Comparison of ENCODE assay signal across 9 mouse cellular contexts in the genomic region with DNA sequence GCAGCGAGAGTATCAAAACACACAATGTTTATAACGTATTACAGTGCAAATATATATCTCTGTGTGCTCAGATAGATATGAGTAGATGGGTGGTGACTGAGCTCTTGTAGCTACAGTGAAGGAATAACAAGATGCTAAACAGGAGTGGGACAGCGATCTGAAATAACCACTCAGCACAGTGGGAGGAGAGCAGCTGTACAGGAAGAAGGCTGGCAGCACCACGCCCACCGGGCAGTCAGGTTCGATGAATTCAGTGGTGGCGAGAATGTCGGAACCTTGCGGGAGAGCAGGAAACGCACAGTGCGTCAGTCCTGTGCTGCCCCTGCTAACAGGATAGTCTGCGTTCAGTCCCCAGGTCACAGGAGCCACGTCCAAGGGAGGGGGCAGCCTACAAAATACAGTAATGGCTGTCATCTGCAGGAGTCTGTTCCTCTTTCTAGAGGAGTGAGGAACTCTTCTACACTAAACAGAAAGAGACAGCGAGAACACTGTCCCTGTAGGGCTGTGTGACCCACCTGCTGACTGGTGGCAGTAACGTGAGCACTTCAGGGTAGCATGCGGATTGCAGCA. TPM values are rescaled to one million over a fixed set of nuclear protein-coding genes. Genes with fewer than 3 reads are reported as not detected.
DNase-seq lines count a peak whose midpoint lies in the region; ATAC-seq lines count a peak whose summit lies in the region.
"Had no signal": no experiment of that assay in that cellular context is flagged by ENCODE, and none has a peak within 500 bp of the region (broad histone marks: within the 10 kb centered on the region; RNA-seq: fewer than 3 reads in every experiment).

No protein-coding gene starts in this region.

- peak; percentile 16 for DNase-seq in lung, postnatal 14 days
- no peak for DNase-seq in lung, postnatal 25 days (ENCODE audit: low spot score)
- peak; percentile 30 to 61 for DNase-seq in monocyte, adult 2 months (ENCODE audit: low read depth in 1 of 2, low spot score in 2 of 2)
- DNase-seq in thymus, postnatal 25 days = peak; percentile 57
- no peak for DNase-seq in layer of hippocampus, postnatal 10 days (ENCODE audit: low spot score in 2 of 2)
- no peak for DNase-seq in adrenal gland, adult (ENCODE audit: inconsistent age in 2 of 2, low spot score in 1 of 2)
- DNase-seq in urinary bladder, adult 2 months (ENCODE audit: low spot score) = no peak

- ATAC-seq in granulocyte monocyte progenitor cell, adult 5-6 weeks (replicated peaks; ENCODE audit: poor library complexity, severe bottlenecking) = peak; percentile 80
- ATAC-seq: Patski had no signal

RNA-seq across cellular contexts. Expression of a gene that starts 32.3 kb away (rescaled TPM):
- not detected in 2 replicates for total RNA-seq in granulocyte monocyte progenitor cell, adult 5-6 weeks (2014; fragmentation: Nextera tagmentation)
- not detected in 2 replicates for total RNA-seq in granulocyte monocyte progenitor cell, adult 5-6 weeks (2017)
- total RNA-seq in layer of hippocampus, postnatal 10 days (2021) = 100 to 1,000 TPM; 228 to 241 TPM
- polyA plus RNA-seq in urinary bladder, adult 2 months (2012; rRNA removed) = 184 and 275 TPM in 2 replicates

RNA-seq across cellular contexts. Expression of a gene that starts 38.0 kb away (rescaled TPM):
- total RNA-seq in granulocyte monocyte progenitor cell, adult 5-6 weeks (2014; fragmentation: Nextera tagmentation) = 17.4 and 24.2 TPM in 2 replicates
- total RNA-seq in granulocyte monocyte progenitor cell, adult 5-6 weeks (2017) = 21.0 and 21.4 TPM in 2 replicates
- total RNA-seq in layer of hippocampus, postnatal 10 days (2021) = 10 to 100 TPM; 85.2 to 91.1 TPM
- polyA plus RNA-seq in urinary bladder, adult 2 months (2012; rRNA removed) = 40.5 and 49.0 TPM in 2 replicates

Comparison
In these comparisons a context has a peak if more than half of its experiments do, and no peak if none do; other contexts are left out.
1. DNase-seq: peak in lung, postnatal 14 days (single experiment), monocyte, adult 2 months (2 of 2) and thymus, postnatal 25 days (single experiment); none in lung, postnatal 25 days (single experiment), layer of hippocampus, postnatal 10 days (0 of 2), adrenal gland, adult (0 of 2) and urinary bladder, adult 2 months (single experiment).
2. RNA of a gene that starts 32.3 kb away (total RNA-seq): 228 to 241 TPM in layer of hippocampus, postnatal 10 days; not detected in granulocyte monocyte progenitor cell, adult 5-6 weeks; every median in the first group is over 100 times any median in the second.